17 mouse cellular contexts compared by ENCODE assay signal in genomic region chr19:57521721-57522120, GRCm38 (mm10).
DNase-seq lines count a peak whose midpoint lies in the region; ATAC-seq and TF ChIP-seq lines count a peak whose summit lies in the region.
"Had no signal": no experiment of that assay in that cellular context is flagged by ENCODE, and none has a peak within 500 bp of the region (broad histone marks: within the 10 kb centered on the region; RNA-seq: fewer than 3 reads in every experiment).

No protein-coding gene starts in this region.

- no peak overlapping the region for H3K4me3 ChIP-seq in heart, postnatal 0 days (ENCODE audit: low read depth, low read length)
- H3K4me3 ChIP-seq in megakaryocyte, embryonic 14.5 days (replicated peaks) = peak overlapping the region; percentile 21
- H3K4me3 ChIP-seq: embryonic facial prominence, embryonic 12.5 days; heart, adult 2 months; hindbrain, embryonic 10.5 days; intestine, embryonic 15.5 days; kidney, embryonic 15.5 days; neural tube, embryonic 12.5 days had no signal

- no peak overlapping the region for H3K27ac ChIP-seq in heart, postnatal 0 days (ENCODE audit: low read depth)
- H3K27ac ChIP-seq: embryonic facial prominence, embryonic 12.5 days; heart, adult 2 months; hindbrain, embryonic 10.5 days; intestine, embryonic 15.5 days; kidney, embryonic 15.5 days; neural tube, embryonic 12.5 days had no signal

- no peaks in the 10 kb centered on the region for H3K36me3 ChIP-seq in heart, postnatal 0 days (replicated peaks; ENCODE audit: control insufficient read depth, insufficient read depth, low read length)
- no peaks in the 10 kb centered on the region for H3K36me3 ChIP-seq in megakaryocyte, embryonic 14.5 days (replicated peaks; ENCODE audit: low read length)
- H3K36me3 ChIP-seq: embryonic facial prominence, embryonic 12.5 days; hindbrain, embryonic 10.5 days; intestine, embryonic 15.5 days; kidney, embryonic 15.5 days; neural tube, embryonic 12.5 days had no signal

- no peaks in the 10 kb centered on the region for H3K9me3 ChIP-seq in heart, postnatal 0 days (replicated peaks; ENCODE audit: control insufficient read depth, low read length)
- H3K9me3 ChIP-seq in megakaryocyte, embryonic 14.5 days = no peaks in the 10 kb centered on the region
- H3K9me3 ChIP-seq: embryonic facial prominence, embryonic 12.5 days; hindbrain, embryonic 10.5 days; intestine, embryonic 15.5 days; kidney, embryonic 15.5 days; neural tube, embryonic 12.5 days had no signal

- intact Hi-C loops in heart, postnatal 36 days (cut with DNase I) = no loop called here

- peak; percentile 55 for ATAC-seq in heart, postnatal 0 days (ENCODE audit: insufficient read depth, low read depth)
- no peak for ATAC-seq in megakaryocyte, adult 5-6 weeks (ENCODE audit: poor library complexity, severe bottlenecking)
- ATAC-seq: intestine, embryonic 15.5 days had no signal

- H3K9ac ChIP-seq in heart, postnatal 0 days (replicated peaks; ENCODE audit: low read depth, low read length) = no peak overlapping the region
- H3K9ac ChIP-seq: embryonic facial prominence, embryonic 12.5 days; intestine, embryonic 15.5 days; kidney, embryonic 15.5 days; neural tube, embryonic 12.5 days had no signal

- H3K4me1 ChIP-seq in heart, postnatal 0 days (ENCODE audit: control insufficient read depth, insufficient read depth) = no peaks in the 10 kb centered on the region
- H3K4me1 ChIP-seq in megakaryocyte, embryonic 14.5 days = no peaks in the 10 kb centered on the region; the same call in 1 of the 2 replicates
- H3K4me1 ChIP-seq: hindbrain, embryonic 10.5 days; intestine, embryonic 15.5 days; neural tube, embryonic 12.5 days had no signal

- no peak overlapping the region for H3K4me2 ChIP-seq in heart, postnatal 0 days (ENCODE audit: low read depth, low read length)
- H3K4me2 ChIP-seq: embryonic facial prominence, embryonic 12.5 days; intestine, embryonic 15.5 days; kidney, embryonic 15.5 days; neural tube, embryonic 12.5 days had no signal

- no peak for TF ChIP-seq EP300 in heart, postnatal 0 days (IDR thresholded peaks at IDR 0.05; ENCODE audit: low read depth)

- DNase-seq in heart, postnatal 0 days (ENCODE audit: low spot score) = no peak
- DNase-seq in heart, postnatal 36 days = no peak
- peak; percentile 39 for DNase-seq in R1 (ENCODE audit: low read depth, low spot score)
- DNase-seq in brain, embryonic 14.5 days (ENCODE audit: low read depth) = peak; percentile 37
- no peak for DNase-seq in urinary bladder, postnatal 36 days (ENCODE audit: low spot score in 2 of 2)
- DNase-seq: cerebellum, adult 18-20 months; liver; lung, adult 18-20 months; thymus, adult 2 months had no signal

- TF ChIP-seq CTCF in heart, postnatal 0 days (IDR thresholded peaks at IDR 0.05; ENCODE audit: low read depth) = no peak
- no peak for TF ChIP-seq CTCF in brain, embryonic 14.5 days (IDR thresholded peaks at IDR 0.05; ENCODE audit: borderline replicate concordance, extremely low read depth, insufficient read depth, insufficient read length)

- no peaks in the 10 kb centered on the region for H3K27me3 ChIP-seq in heart, postnatal 0 days (ENCODE audit: control insufficient read depth, insufficient read depth, low read length)
- peaks cover 13% of the 10 kb centered on the region for H3K27me3 ChIP-seq in megakaryocyte, embryonic 14.5 days (replicated peaks)
- H3K27me3 ChIP-seq: embryonic facial prominence, embryonic 12.5 days; intestine, embryonic 15.5 days; kidney, embryonic 15.5 days; neural tube, embryonic 12.5 days had no signal

- TF ChIP-seq POLR2A in brain, embryonic 14.5 days (IDR thresholded peaks at IDR 0.05; ENCODE audit: borderline replicate concordance, extremely low read depth, insufficient read depth, insufficient read length, poor library complexity, severe bottlenecking) = no peak

Comparison
In these comparisons a context has a peak if more than half of its experiments do, and no peak if none do; other contexts are left out.
1. DNase-seq: peak in R1 (single experiment) and brain, embryonic 14.5 days (single experiment); none in heart, postnatal 0 days (single experiment), heart, postnatal 36 days (0 of 2) and urinary bladder, postnatal 36 days (0 of 2).